In genomic region chr6:112972858-112973631, GRCm38 (mm10) we compare ENCODE assay signal across 7 mouse cellular contexts. TPM values are rescaled to one million over a fixed set of nuclear protein-coding genes. Genes with fewer than 3 reads are reported as not detected.
DNase-seq lines count a peak whose midpoint lies in the region; ATAC-seq lines count a peak whose summit lies in the region.

No protein-coding gene starts in this region.

- peak overlapping the region; percentile 88 for H3K27ac ChIP-seq in forebrain, embryonic 14.5 days (ENCODE audit: low read depth, low read length)
- H3K27ac ChIP-seq in midbrain, embryonic 12.5 days (replicated peaks), result peak overlapping the region; percentile 94

- no peaks in the 10 kb centered on the region for H3K27me3 ChIP-seq in forebrain, embryonic 14.5 days (replicated peaks; ENCODE audit: control insufficient read depth, insufficient read depth, low read length)
- H3K27me3 ChIP-seq in midbrain, embryonic 12.5 days, result no peaks in the 10 kb centered on the region

- peak; percentile 23 for DNase-seq in ovary, postnatal 36 days (ENCODE audit: low spot score)
- DNase-seq in ovary, postnatal 14 days (ENCODE audit: low spot score), result no peak
- DNase-seq in forebrain, embryonic 14.5 days (ENCODE audit: low spot score), result peak; percentile 89
- peak; percentile 55 to 59 for DNase-seq in layer of hippocampus, postnatal 10 days (ENCODE audit: low spot score in 2 of 2)
- DNase-seq in gastrocnemius, postnatal 10 days, result no peak
- no peak for DNase-seq in cerebellum, adult 11-12 months

- H3K4me3 ChIP-seq in forebrain, embryonic 14.5 days (ENCODE audit: low read depth, low read length), result no peak overlapping the region
- H3K4me3 ChIP-seq in midbrain, embryonic 12.5 days, result peak overlapping the region; percentile 11

- H3K9ac ChIP-seq in forebrain, embryonic 14.5 days (ENCODE audit: low read length), result peak overlapping the region; percentile 25
- H3K9ac ChIP-seq in midbrain, embryonic 12.5 days (replicated peaks), result no peak overlapping the region; the same call in 1 of the 2 replicates

- ATAC-seq in forebrain, embryonic 14.5 days, result peak; percentile 82
- peak; percentile 83 for ATAC-seq in midbrain, embryonic 12.5 days (ENCODE audit: low FRiP score, low read depth)

- WGBS in forebrain, embryonic 14.5 days, result 4% methylated on average over 18 of the region's 18 CpGs
- WGBS in midbrain, embryonic 12.5 days, result 9% methylated on average over 18 of the region's 18 CpGs

- no peaks in the 10 kb centered on the region for H3K9me3 ChIP-seq in forebrain, embryonic 14.5 days (replicated peaks; ENCODE audit: control insufficient read depth, low read length)
- no peaks in the 10 kb centered on the region for H3K9me3 ChIP-seq in midbrain, embryonic 12.5 days

- peaks cover 45% of the 10 kb centered on the region for H3K4me1 ChIP-seq in forebrain, embryonic 14.5 days (ENCODE audit: control insufficient read depth, insufficient read depth, low read length)
- peaks cover 64% of the 10 kb centered on the region for H3K4me1 ChIP-seq in midbrain, embryonic 12.5 days

- no peaks in the 10 kb centered on the region for H3K36me3 ChIP-seq in forebrain, embryonic 14.5 days (ENCODE audit: control insufficient read depth, insufficient read depth, low read length)
- no peaks in the 10 kb centered on the region for H3K36me3 ChIP-seq in midbrain, embryonic 12.5 days

- peak overlapping the region; percentile 34 for H3K4me2 ChIP-seq in forebrain, embryonic 14.5 days (ENCODE audit: low read length)
- H3K4me2 ChIP-seq in midbrain, embryonic 12.5 days (replicated peaks), result peak overlapping the region; percentile 48

RNA-seq across cellular contexts. Expression of gene Srgap3, which starts 26.0 kb away (rescaled TPM):
- 31.4 and 46.7 TPM in 2 replicates for polyA plus RNA-seq in forebrain, embryonic 14.5 days (2014; fragmentation: Nextera tagmentation; extraction: Ambion mirVana)
- 100 to 1,000 TPM; 256 to 268 TPM for total RNA-seq in layer of hippocampus, postnatal 10 days (2021)
- polyA plus RNA-seq in midbrain, embryonic 12.5 days (2016; fragmentation: Nextera tagmentation; extraction: Ambion mirVana), result 60.5 and 63.7 TPM in 2 replicates
- 10 to 100 TPM in 1 of 2 experiments, 1 to 10 TPM in 1; 7.8 to 12.4 TPM for total RNA-seq in gastrocnemius, postnatal 10 days (2021)

Comparison
In these comparisons a context has a peak if more than half of its experiments do, and no peak if none do; other contexts are left out.
1. DNase-seq: peak in ovary, postnatal 36 days (single experiment), forebrain, embryonic 14.5 days (single experiment) and layer of hippocampus, postnatal 10 days (2 of 2); none in ovary, postnatal 14 days (single experiment), gastrocnemius, postnatal 10 days (single experiment) and cerebellum, adult 11-12 months (single experiment).
2. RNA of gene Srgap3, which starts 26.0 kb away (total RNA-seq): 256 to 268 TPM in layer of hippocampus, postnatal 10 days; 7.8 to 12.4 TPM in gastrocnemius, postnatal 10 days; every median in the first group is over 10 times any median in the second.